Mouse (Mus musculus) urinary bladder, postnatal 14 days (tissue): ENCODE measurements around the gene Zzz3.

Source experiments
- DNase-seq: peaks from one replicate; pipeline ENCODE4 v3.0.0; 2021; ENCODE audit warnings: low spot score

Gene Zzz3

GRCm38 (mm10) chr3:152395350-152396277 is at the start of gene Zzz3:
Gene Zzz3 (plus strand): TSS chr3:152395473.
- peak; percentile 90 for DNase-seq

DNA sequence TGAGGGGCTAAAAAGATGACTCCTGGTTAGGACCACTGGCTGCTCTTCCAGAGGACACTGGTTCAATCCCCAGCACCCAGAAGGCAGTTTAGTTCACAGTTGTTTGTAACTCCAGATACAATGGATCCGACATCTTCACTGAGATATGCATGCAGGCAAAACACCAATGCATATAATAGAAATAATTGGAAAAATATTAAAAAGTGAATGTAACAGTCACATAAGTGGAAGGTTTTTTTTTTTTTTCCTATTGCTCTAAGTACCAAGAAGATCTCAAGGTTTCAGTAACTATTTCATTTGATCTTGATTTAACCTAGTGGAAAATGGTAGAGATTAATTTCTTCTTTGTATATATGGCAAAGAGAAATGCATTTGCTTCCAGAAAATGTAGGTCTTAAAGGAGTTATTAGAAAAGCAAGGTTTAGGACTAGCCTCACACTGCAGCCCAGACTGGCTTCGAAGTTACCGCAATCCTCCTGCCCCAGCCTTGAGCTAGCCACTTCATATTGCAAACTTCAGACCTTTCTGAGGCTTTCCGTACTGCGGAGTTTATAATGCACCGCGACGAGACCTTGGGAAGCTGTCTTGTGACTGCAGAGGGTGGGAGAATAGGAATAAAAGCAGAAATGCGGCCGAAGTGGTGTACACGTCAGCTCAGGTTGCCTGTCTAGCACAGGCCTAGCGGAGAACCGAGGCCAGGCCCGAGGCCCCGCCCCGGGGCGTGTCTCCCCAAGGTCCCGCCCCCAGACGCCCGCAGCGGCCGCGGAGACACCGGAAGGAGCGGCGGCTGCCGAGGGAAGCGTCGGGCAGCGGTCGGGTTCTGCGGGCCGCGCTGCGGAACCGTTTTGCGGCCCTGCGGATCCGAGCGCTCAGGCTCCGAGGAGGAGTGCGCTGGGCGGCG is 49.3 kb upstream of the Zzz3 start, which contains the start of gene Usp33:
Gene Usp33 (plus strand): TSS at position 747 of the 901 bp plus-strand sequence.
- DNase-seq, result peak; percentile 95

- peak; percentile 31 for DNase-seq
Observed at GRCm38 (mm10) chr3:152346633-152347141, 48.6 kb upstream of the Zzz3 start.

DNA sequence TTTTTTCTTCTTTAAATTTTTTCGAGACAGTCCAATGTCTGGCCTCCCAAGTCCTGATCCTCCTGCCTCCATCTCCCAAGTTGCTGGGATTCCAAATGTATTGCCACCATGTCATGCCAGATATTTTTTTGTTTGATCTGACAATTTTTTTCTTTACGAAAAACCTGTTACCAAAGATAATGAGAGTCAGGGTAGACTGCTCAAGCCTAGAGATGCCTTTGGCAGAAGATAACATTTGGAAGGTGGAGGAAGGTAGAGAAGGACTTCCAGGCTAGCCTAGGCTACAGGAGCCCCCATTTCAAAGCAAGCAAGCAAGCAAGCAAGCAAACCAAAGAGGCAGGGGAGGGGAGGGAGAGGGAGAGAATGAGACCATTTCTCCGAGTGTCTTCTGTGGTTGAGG is 48.0 kb upstream of the Zzz3 start:
- no peak for DNase-seq

GRCm38 (mm10) chr3:152348011-152348830 is 47.1 kb upstream of the Zzz3 start:
- DNase-seq, result no peak

GRCm38 (mm10) chr3:152350431-152350830 is 44.8 kb upstream of the Zzz3 start:
- no peak for DNase-seq

GRCm38 (mm10) chr3:152350966-152351365 is 44.3 kb upstream of the Zzz3 start:
- DNase-seq, result no peak

- no peak for DNase-seq
Observed at GRCm38 (mm10) chr3:152352289-152352688, 43.0 kb upstream of the Zzz3 start.

- DNase-seq, result no peak
Observed at GRCm38 (mm10) chr3:152353434-152354177, 41.7 kb upstream of the Zzz3 start.

DNA sequence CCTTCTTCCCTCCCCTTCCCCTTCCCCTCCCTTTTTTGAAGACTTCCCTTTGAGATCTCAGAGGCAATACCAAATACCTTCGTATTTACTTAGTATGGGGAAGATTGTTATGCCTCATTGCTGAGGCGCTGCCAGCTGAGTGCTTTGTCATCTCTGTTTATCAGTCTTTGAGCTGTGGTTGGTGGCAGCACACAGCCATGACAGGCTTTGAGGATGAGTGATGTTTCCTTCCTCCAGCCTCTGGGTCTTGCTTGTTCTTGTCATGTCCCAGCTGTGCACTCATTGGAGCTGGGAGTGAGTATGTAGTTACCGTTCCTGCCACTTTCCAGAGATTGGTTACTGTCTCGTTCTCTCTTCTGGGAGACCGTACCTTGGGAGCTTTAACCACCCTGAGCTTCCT is 39.9 kb upstream of the Zzz3 start:
- DNase-seq, result peak; percentile 11

DNA sequence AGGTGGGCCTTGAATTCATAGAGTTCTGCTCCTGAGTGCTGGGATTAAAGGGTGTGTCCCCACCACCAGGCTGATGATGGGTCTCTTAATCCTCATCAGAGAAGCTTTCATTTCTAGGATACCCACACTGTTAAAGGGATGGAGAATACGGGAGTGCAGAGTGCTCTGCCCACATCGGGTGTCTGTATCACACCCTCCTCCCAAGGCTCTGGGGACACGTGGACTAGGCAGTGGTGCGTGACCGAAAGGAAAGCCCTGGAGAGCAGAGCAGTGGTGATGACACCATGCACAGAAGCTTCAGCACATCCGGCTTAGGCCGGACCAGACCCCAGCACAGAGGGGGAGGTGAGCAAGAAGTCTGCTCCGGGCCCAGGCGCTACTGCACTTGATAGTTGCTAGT is 38.5 kb upstream of the Zzz3 start:
- no peak for DNase-seq

- no peak for DNase-seq
Observed at GRCm38 (mm10) chr3:152359151-152359550, 36.1 kb upstream of the Zzz3 start.

GRCm38 (mm10) chr3:152364181-152364580 is 31.1 kb upstream of the Zzz3 start:
- DNase-seq, result no peak

DNA sequence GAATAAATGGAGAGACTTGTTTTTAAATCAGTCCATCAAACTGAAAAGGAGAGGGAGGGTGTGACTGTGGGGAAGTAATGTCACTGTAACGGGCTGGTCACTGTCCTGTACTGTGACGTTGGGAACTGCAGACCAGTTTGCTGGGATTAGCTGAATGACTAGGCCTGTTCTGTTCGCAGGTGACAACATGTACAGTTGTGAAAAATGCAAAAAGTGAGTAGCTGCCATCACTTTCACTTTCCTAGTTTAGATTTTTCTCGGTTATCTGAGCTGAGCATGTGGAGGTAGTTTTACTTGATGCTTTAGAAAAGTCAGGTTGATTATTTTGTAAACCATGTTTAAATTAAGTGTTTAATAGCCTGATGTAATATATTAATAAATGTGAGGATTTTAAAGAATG is 19.2 kb upstream of the Zzz3 start:
- no peak for DNase-seq

DNA sequence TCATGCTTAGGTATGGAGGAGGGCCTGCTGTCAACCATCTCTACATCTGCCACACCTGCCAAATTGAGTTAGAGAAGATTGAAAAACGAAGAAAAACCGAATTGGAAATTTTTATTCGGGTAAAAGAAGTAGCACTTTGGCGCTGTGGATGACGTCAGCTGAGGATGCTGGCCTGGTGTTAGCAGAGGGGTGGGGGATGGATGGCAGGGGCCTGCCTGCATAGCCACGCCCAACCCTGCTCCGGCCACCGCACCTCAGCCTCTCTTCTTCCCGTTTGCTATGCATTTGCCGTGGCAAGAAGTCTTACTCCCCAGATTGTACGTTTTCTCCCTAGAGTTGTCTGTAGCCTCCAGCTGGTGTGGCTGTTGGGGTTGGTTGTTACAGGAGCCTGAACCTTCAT is 11.2 kb upstream of the Zzz3 start:
- no peak for DNase-seq

GRCm38 (mm10) chr3:152396278-152396987 is 1.2 kb downstream of the Zzz3 start:
- DNase-seq, result peak; percentile 98

DNA sequence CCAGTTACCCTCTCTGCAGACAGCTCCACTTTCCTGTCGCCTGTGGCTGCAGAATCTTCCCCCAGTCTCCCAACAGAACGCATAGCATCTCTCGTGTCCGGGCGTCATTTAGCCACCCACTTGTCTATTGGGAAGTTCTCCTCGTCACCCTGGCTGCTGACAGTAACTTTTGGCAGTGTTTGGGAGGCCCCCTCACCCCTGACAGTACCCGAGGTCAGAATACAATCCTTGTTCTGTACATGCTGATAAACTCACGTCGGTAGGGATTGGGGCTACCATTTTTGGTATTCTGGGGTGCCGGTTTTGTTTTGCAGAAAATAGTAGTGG is 1.7 kb downstream of the Zzz3 start:
- DNase-seq, result no peak

DNA sequence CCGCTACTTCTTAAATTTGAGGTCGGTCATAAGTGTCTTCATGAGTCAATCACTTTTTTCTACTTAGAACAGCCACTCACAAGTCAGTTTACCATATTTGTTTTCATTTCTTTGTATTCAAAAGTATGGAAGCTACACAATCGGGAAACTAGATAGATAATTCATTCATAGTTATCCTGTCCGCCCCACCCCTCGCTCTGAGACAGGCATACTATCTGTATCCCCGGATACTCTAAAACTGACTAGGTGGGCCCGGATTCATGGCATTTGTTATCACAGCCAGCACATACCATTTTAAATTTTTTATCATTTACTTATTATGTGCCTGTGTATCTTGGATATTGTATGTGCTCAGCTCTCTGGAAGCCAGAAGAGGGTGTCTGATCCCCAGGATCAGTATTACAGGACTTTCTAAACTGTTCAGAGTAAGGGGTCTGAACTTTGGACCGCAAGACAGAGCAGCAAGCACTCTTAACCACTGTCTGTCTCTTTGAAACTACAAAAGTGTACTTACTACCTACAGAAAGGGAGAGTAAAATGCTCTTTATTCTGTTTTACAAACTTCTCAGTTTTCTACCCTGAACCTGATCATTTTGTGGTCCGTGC is 2.2 kb downstream of the Zzz3 start:
- DNase-seq, result no peak

DNA sequence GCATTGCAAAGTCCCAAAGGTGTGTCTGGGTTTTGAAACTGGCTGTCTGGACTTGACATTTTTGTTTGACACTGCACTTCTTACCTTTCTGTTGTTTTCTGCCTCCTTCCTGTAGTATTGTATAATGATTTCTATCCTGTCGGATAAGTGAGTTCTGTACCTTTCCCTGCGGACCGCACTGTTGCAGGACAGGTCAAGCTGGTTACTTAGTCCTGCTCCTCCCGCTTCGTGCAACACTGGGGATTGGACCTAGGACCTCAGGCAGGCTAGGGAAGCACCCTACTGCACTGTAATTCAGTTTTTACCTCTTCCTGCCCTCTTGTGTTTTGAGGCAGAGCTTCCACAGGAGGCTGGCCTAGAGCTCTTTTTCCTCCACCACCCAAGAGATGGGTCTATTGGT is 5.2 kb downstream of the Zzz3 start:
- DNase-seq, result peak; percentile 56

DNA sequence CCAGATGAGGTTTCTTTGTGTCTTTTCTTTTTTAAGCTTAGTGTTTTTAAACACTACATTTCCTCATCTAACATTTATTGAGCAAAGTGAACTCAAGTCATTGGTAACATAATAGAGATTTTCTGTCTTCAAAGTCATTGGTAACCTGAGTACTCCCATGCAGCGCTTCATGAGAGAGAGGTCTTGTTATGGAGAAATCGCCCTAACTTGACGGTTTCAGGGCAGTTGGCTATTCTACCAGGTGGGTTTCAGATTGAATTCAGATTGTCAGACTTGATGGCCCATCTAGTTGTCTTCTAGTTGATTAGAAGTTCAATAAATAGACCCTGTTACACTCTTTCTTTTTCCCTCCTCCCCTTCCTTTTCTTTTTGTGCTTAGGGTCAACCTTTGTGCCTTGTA is 5.6 kb downstream of the Zzz3 start:
- DNase-seq, result no peak
